Mouse (Mus musculus) Patski (cell line): ENCODE results near the gene Slco3a1. TPM values are rescaled to one million over a fixed set of nuclear protein-coding genes. Genes with fewer than 3 reads are reported as not detected.

Source experiments
- ATAC-seq: fragments of 100-300 bp; one replicate; pipeline ENCODE4 v1.8.0; 2021
- CTCF ChIA-PET: fragments of 350-600 bp; sonication (Branson Sonifier 250); formaldehyde crosslinking; loops from one replicate; lab custom pipeline; 2022; ENCODE audit warnings: inconsistent platforms; lab: Charles Lee
- POLR2A ChIA-PET: fragments of 350-600 bp; sonication (Branson Sonifier 250); formaldehyde crosslinking; loops from one replicate; lab custom pipeline; 2022; ENCODE audit warnings: antibody characterized with exemption, inconsistent platforms; lab: Charles Lee
- DNase-seq: peaks from one replicate; pipeline ENCODE4 v3.0.0-alpha.2; 2011; ENCODE audit warnings: low read depth, low spot score
- H3K27me3 ChIP-seq: fragments of 371-371 bp; one replicate; pipeline ENCODE4 v1.5.1; 2021
- CTCF ChIP-seq: fragments of 100-300 bp; IDR thresholded peaks from one replicate; pipeline ENCODE4 v1.5.1; 2021
- in situ Hi-C: fragments of 300-500 bp; cut with MboI; formaldehyde crosslinking; loops from 3 replicates; pipeline ENCODE4 v1.11.1; 2018; ENCODE audit warnings: low pct_unique_long_range_greater_than_20kb, mixed read lengths
- polyA plus RNA-seq: library from polyadenylated mRNA; unstranded; gene quantifications from one replicate; pipeline ENCODE4 v1.2.3, GENCODE M21; 2021

Gene Slco3a1
- polyA plus RNA-seq, 1 experiment from 2014 or later, result 25.3 TPM

- ChIA-PET CTCF (no interaction called here), POLR2A (no interaction called here)
- in situ Hi-C loops, result no loop called here
- peaks cover 3% of the 10 kb centered on the region for H3K27me3 ChIP-seq
- ATAC-seq (no peak), DNase-seq (no peak)
- TF ChIP-seq CTCF, result no peak
These were observed 314.0 kb downstream of the Slco3a1 start for GRCm38 (mm10) chr7:74240459-74241172.
